Mouse (Mus musculus) heart, embryonic 14.5 days (tissue): ENCODE measurements around the gene Fgfr2. TPM values are rescaled to one million over a fixed set of nuclear protein-coding genes. Genes with fewer than 3 reads are reported as not detected.

Experiments
- ATAC-seq: fragments of 200-750 bp; cut with Nextera tagmentation; 2 replicates; pipeline ENCODE4 v1.8.0; 2017; ENCODE audit warnings: low read depth, moderate TSS enrichment; ENCODE audit not compliant: insufficient number of reproducible peaks, insufficient read depth, low FRiP score
- H3K27ac ChIP-seq, 2 experiments: fragments of 200-500 bp in 1 of 2; fragments of 300-500 bp in 1 of 2; sonication (generic) in 1 of 2; replicated peaks in 1 of 2; 2 replicates each; pipeline ENCODE4 v1.5.1; 2012 to 2014; ENCODE audit warnings: low read depth in 2 of 2, low read length in 2 of 2, control low read depth in 1 of 2, mild to moderate bottlenecking in 1 of 2, mixed read lengths in 1 of 2; ENCODE audit not compliant: control insufficient read depth in 1 of 2, insufficient read depth in 1 of 2
- H3K27me3 ChIP-seq: fragments of 300-500 bp; sonication (generic); 2 replicates; pipeline ENCODE4 v1.6.1; 2014; ENCODE audit warnings: mild to moderate bottlenecking, low read length, control low read depth; ENCODE audit not compliant: control insufficient read depth, insufficient read depth
- H3K36me3 ChIP-seq: fragments of 300-500 bp; sonication (generic); 2 replicates; pipeline ENCODE4 v1.6.1; 2014; ENCODE audit warnings: mild to moderate bottlenecking, control low read depth, low read length, mixed read lengths; ENCODE audit not compliant: control insufficient read depth, insufficient read depth
- H3K4me1 ChIP-seq, 2 experiments: fragments of 200-500 bp in 1 of 2; fragments of 300-500 bp in 1 of 2; sonication (generic) in 1 of 2; 2 replicates each; pipeline ENCODE4 v1.6.1; 2012 to 2014; ENCODE audit warnings: low read length in 2 of 2, control low read depth in 1 of 2, mixed read lengths in 1 of 2; ENCODE audit not compliant: control insufficient read depth in 2 of 2, insufficient read depth in 2 of 2
- H3K4me2 ChIP-seq: fragments of 300-500 bp; sonication (generic); 2 replicates; pipeline ENCODE4 v1.6.1; 2014; ENCODE audit warnings: mild to moderate bottlenecking, low read length
- H3K4me3 ChIP-seq, 2 experiments: fragments of 200-500 bp in 1 of 2; fragments of 300-500 bp in 1 of 2; sonication (generic) in 1 of 2; 2 replicates each; pipeline ENCODE4 v1.5.1; 2012 to 2014; ENCODE audit warnings: low read length in 2 of 2, mild to moderate bottlenecking in 2 of 2, control low read depth in 1 of 2, low read depth in 1 of 2, moderate library complexity in 1 of 2; ENCODE audit not compliant: control insufficient read depth in 1 of 2, insufficient read depth in 1 of 2
- H3K9ac ChIP-seq: fragments of 300-500 bp; sonication (generic); 2 replicates; pipeline ENCODE4 v1.6.1; 2014; ENCODE audit warnings: mild to moderate bottlenecking, low read length
- H3K9me3 ChIP-seq: fragments of 300-500 bp; sonication (generic); 2 replicates; pipeline ENCODE4 v1.6.1; 2016; ENCODE audit warnings: low read length, control low read depth; ENCODE audit not compliant: control insufficient read depth
- WGBS: fragments of 180-500 bp; shearing (Covaris S2); extraction: QIAGEN DNeasy Blood & Tissue Kit; methylation state at CpG from one replicate; pipeline ENCODE4 v1.1.7; 2014; 5-methylcytosine and 5-hydroxymethylcytosine counted together
- polyA plus RNA-seq: library from polyadenylated mRNA; unstranded; fragments of >200 nt; fragmentation: Nextera tagmentation; extraction: Ambion mirVana; gene quantifications from 2 replicates; pipeline ENCODE4 v1.2.1, GENCODE M21; 2014

Fgfr2 gene
- polyA plus RNA-seq, 1 experiment from 2014 or later = 22.4 TPM

GRCm38 (mm10) chr7:131551931-131552741, 1571.0 kb downstream of the Fgfr2 start:
- Histone ChIP-seq H3K4me1 (peaks cover 4 to 17% of the 10 kb centered on the region in 2 experiments; a peak in 3 of 4 replicates), H3K27me3 (peaks cover 98% of the 10 kb centered on the region), H3K9ac (no peak overlapping the region), H3K9me3 (no peaks in the 10 kb centered on the region), H3K36me3 (no peaks in the 10 kb centered on the region), H3K4me2 (no peak overlapping the region), H3K27ac (no peak overlapping the region), H3K4me3 (no peak overlapping the region)
- 1% methylated on average over 42 of the region's 42 CpGs for WGBS
- no peak for ATAC-seq

GRCm38 (mm10) chr7:131551471-131551870, 1571.7 kb downstream of the Fgfr2 start:
- Histone ChIP-seq H3K4me1 (peaks cover 4 to 17% of the 10 kb centered on the region in 2 experiments; a peak in 3 of 4 replicates), H3K4me3 (no peak overlapping the region), H3K36me3 (no peaks in the 10 kb centered on the region), H3K9me3 (no peaks in the 10 kb centered on the region), H3K27ac (no peak overlapping the region), H3K27me3 (peaks cover 98% of the 10 kb centered on the region), H3K9ac (no peak overlapping the region), H3K4me2 (no peak overlapping the region)
- WGBS = 3% methylated on average over 4 of the region's 4 CpGs
- ATAC-seq = no peak

- H3K9me3 ChIP-seq = no peaks in the 10 kb centered on the region
- peaks cover 98% of the 10 kb centered on the region for H3K27me3 ChIP-seq
- no peak within 1 kb of the TSS for H3K4me3 ChIP-seq
- peaks cover 0 to 9% of the 10 kb centered on the region in 2 experiments; a peak in 3 of 4 replicates for H3K4me1 ChIP-seq
- WGBS = 0% methylated on average over 3 of the region's 3 CpGs
- no peak within 1 kb of the TSS for H3K27ac ChIP-seq
- H3K4me2 ChIP-seq = no peak within 1 kb of the TSS
- H3K9ac ChIP-seq = no peak within 1 kb of the TSS
- H3K36me3 ChIP-seq = no peaks in the 10 kb centered on the region
- ATAC-seq = no peak
These were observed 1574.7 kb downstream of the Fgfr2 start, which contains the start of gene Hmx2 for GRCm38 (mm10) chr7:131548473-131548872. TSS of gene Hmx2 (plus strand) at chr7:131548773.

GRCm38 (mm10) chr7:131547481-131547880, 1575.7 kb downstream of the Fgfr2 start:
- no peak overlapping the region for H3K9ac ChIP-seq
- WGBS = 4% methylated on average over 5 of the region's 5 CpGs
- H3K27ac ChIP-seq = no peak overlapping the region
- no peaks in the 10 kb centered on the region for H3K36me3 ChIP-seq
- H3K27me3 ChIP-seq = peaks cover 98% of the 10 kb centered on the region
- H3K4me1 ChIP-seq = peaks cover 3 to 18% of the 10 kb centered on the region in 2 experiments; a peak in 3 of 4 replicates
- H3K4me3 ChIP-seq = no peak overlapping the region
- H3K4me2 ChIP-seq = no peak overlapping the region
- no peaks in the 10 kb centered on the region for H3K9me3 ChIP-seq
- no peak for ATAC-seq

- H3K4me1 ChIP-seq = peaks cover 6 to 25% of the 10 kb centered on the region in 2 experiments; a peak in 3 of 4 replicates
- ATAC-seq = no peak
- no peaks in the 10 kb centered on the region for H3K36me3 ChIP-seq
- no peak overlapping the region for H3K4me2 ChIP-seq
- WGBS = 6% methylated on average over 2 of the region's 2 CpGs
- H3K9me3 ChIP-seq = no peaks in the 10 kb centered on the region
- H3K9ac ChIP-seq = no peak overlapping the region
- no peak overlapping the region for H3K27ac ChIP-seq
- no peak overlapping the region for H3K4me3 ChIP-seq
- H3K27me3 ChIP-seq = peaks cover 98% of the 10 kb centered on the region
These were observed 1576.7 kb downstream of the Fgfr2 start for GRCm38 (mm10) chr7:131546423-131546822.

- Histone ChIP-seq H3K27ac (no peak overlapping the region), H3K9me3 (no peaks in the 10 kb centered on the region), H3K9ac (no peak overlapping the region), H3K4me1 (peaks cover 6 to 25% of the 10 kb centered on the region in 2 experiments; a peak in 3 of 4 replicates), H3K27me3 (peaks cover 98% of the 10 kb centered on the region), H3K4me2 (no peak overlapping the region), H3K4me3 (no peak overlapping the region), H3K36me3 (no peaks in the 10 kb centered on the region)
- ATAC-seq = no peak
- WGBS = 4% methylated on average over 13 of the region's 13 CpGs
These were observed 1577.3 kb downstream of the Fgfr2 start for GRCm38 (mm10) chr7:131545701-131546385.

GRCm38 (mm10) chr7:131544871-131545270, 1578.3 kb downstream of the Fgfr2 start:
- no peak overlapping the region for H3K27ac ChIP-seq
- ATAC-seq = no peak
- 3% methylated on average over 5 of the region's 5 CpGs for WGBS

More at GRCm38 (mm10) chr7:131544871-131545270, 1578.3 kb downstream of the Fgfr2 start:
- no peak overlapping the region for H3K9ac ChIP-seq
- peaks cover 98% of the 10 kb centered on the region for H3K27me3 ChIP-seq
- H3K36me3 ChIP-seq = no peaks in the 10 kb centered on the region
- H3K4me1 ChIP-seq = peaks cover 6 to 25% of the 10 kb centered on the region in 2 experiments; a peak in 3 of 4 replicates
- no peak overlapping the region for H3K4me2 ChIP-seq
- no peak overlapping the region for H3K4me3 ChIP-seq
- no peaks in the 10 kb centered on the region for H3K9me3 ChIP-seq
